Mouse (Mus musculus): ENCODE data around the gene Reln.

DNA sequence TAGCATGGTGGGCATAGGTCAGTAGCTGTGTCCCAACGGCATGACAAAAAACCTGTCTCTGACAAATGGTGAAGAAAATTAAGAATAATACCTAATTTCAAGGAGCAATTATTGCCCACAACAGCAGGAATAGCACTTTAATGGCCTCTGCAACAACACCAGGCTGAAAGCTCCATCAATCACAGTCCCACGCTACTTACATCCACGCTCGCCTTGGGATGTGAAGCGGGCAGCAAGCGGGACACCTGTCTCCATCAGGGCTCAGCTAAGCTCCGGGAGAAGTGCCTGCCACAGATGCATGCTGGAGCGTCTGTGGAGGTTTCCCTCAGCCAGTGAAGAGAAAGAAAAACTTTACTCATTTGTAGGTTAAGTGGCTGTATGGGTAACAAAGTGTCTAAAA is 309.3 kb downstream of the Reln start:
- TF ChIP-seq POLR2A (IDR thresholded peaks at IDR 0.05; ENCODE audit: borderline replicate concordance, extremely low read depth, low read depth, low read length) (no peak), CTCF (IDR thresholded peaks at IDR 0.05; ENCODE audit: insufficient read depth, low read length) (no peak)
